Mouse (Mus musculus) liver, postnatal 0 days (tissue): Measurements from ENCODE around the gene Naif1. TPM values are rescaled to one million over a fixed set of nuclear protein-coding genes. Genes with fewer than 3 reads are reported as not detected.
"Not testable (repeated sequence)": the region's sequence is repeated elsewhere in the genome, so short reads cannot be mapped to it uniquely, and the experiment has no call there.

Source experiments
- ATAC-seq: fragments of 200-750 bp; cut with Nextera tagmentation; 2 replicates; pipeline ENCODE4 v1.8.0; 2017; ENCODE audit warnings: mild to moderate bottlenecking, moderate library complexity
- DNase-seq: peaks from one replicate; pipeline ENCODE4 v3.0.0-alpha.2; 2016
- H3K27ac ChIP-seq: fragments of 300-500 bp; sonication (generic); 2 replicates; pipeline ENCODE4 v1.5.1; 2014; ENCODE audit warnings: antibody characterized with exemption, moderate library complexity, mild to moderate bottlenecking, low read depth
- H3K27me3 ChIP-seq: fragments of 300-500 bp; sonication (generic); 2 replicates; pipeline ENCODE4 v1.6.1; 2014; ENCODE audit warnings: low read length, control low read depth, mixed read lengths; ENCODE audit not compliant: insufficient read depth
- H3K36me3 ChIP-seq: fragments of 300-500 bp; sonication (generic); replicated peaks from 2 replicates; pipeline ENCODE4 v1.6.1; 2014; ENCODE audit warnings: mild to moderate bottlenecking, control low read depth, low read length, moderate library complexity, mixed read lengths; ENCODE audit not compliant: insufficient read depth
- H3K4me1 ChIP-seq: fragments of 300-500 bp; sonication (generic); 2 replicates; pipeline ENCODE4 v1.6.1; 2014; ENCODE audit warnings: antibody characterized with exemption, mild to moderate bottlenecking, control low read depth; ENCODE audit not compliant: insufficient read depth
- H3K4me2 ChIP-seq: fragments of 300-500 bp; sonication (generic); 2 replicates; pipeline ENCODE4 v1.6.1; 2014; ENCODE audit warnings: low read depth, mild to moderate bottlenecking, low read length, moderate library complexity, mixed read lengths
- H3K4me3 ChIP-seq: fragments of 300-500 bp; sonication (generic); 2 replicates; pipeline ENCODE4 v1.5.1; 2014; ENCODE audit warnings: low read depth, low read length
- H3K9ac ChIP-seq: fragments of 300-500 bp; sonication (generic); replicated peaks from 2 replicates; pipeline ENCODE4 v1.6.1; 2014; ENCODE audit warnings: mild to moderate bottlenecking, moderate library complexity
- H3K9me3 ChIP-seq: fragments of 300-500 bp; sonication (generic); 2 replicates; pipeline ENCODE4 v1.6.1; 2016; ENCODE audit warnings: mild to moderate bottlenecking, control low read depth, low read length, mixed read lengths
- CTCF ChIP-seq: sonication (generic); IDR thresholded peaks from 2 replicates; pipeline ENCODE4 v1.5.1; 2016; ENCODE audit warnings: antibody characterized with exemption, low read depth
- EP300 ChIP-seq: IDR thresholded peaks from 2 replicates; pipeline ENCODE4 v1.6.1; 2016; ENCODE audit warnings: antibody characterized with exemption, low read depth, mild to moderate bottlenecking
- WGBS: fragments of 180-500 bp; shearing (Covaris S2); extraction: QIAGEN DNeasy Blood & Tissue Kit; methylation state at CpG from one replicate; pipeline ENCODE4 v1.1.7; 2014; ENCODE audit not compliant: insufficient replicate concordance; 5-methylcytosine and 5-hydroxymethylcytosine counted together
- polyA plus RNA-seq: library from polyadenylated mRNA; unstranded; fragments of >200 nt; fragmentation: Nextera tagmentation; extraction: Ambion mirVana; gene quantifications from 2 replicates; pipeline ENCODE4 v1.2.1, GENCODE M21; 2015

The Naif1 gene
- polyA plus RNA-seq, 1 experiment from 2014 or later, result 1.6 TPM

- ATAC-seq (no peak), DNase-seq (no peak)
- Histone ChIP-seq H3K4me3 (no peak overlapping the region), H3K4me2 (no peak overlapping the region), H3K4me1 (peaks cover 9% of the 10 kb centered on the region), H3K36me3 (peaks cover 7% of the 10 kb centered on the region), H3K9ac (no peak overlapping the region), H3K9me3 (no peaks in the 10 kb centered on the region), H3K27ac (no peak overlapping the region), H3K27me3 (no peaks in the 10 kb centered on the region)
- TF ChIP-seq EP300 (no peak), CTCF (no peak)
- WGBS, result 88% methylated on average over 2 of the region's 2 CpGs
Measured at GRCm38 (mm10) chr2:32459657-32460056, 9.4 kb downstream of the Naif1 start.

GRCm38 (mm10) chr2:32463773-32464172 is 13.5 kb downstream of the Naif1 start:
- Histone ChIP-seq H3K27ac (peak overlapping the region; percentile 44; the same call in 1 of the 2 replicates), H3K4me2 (no peak overlapping the region), H3K27me3 (no peaks in the 10 kb centered on the region), H3K4me3 (no peak overlapping the region), H3K9me3 (no peaks in the 10 kb centered on the region), H3K36me3 (no peaks in the 10 kb centered on the region), H3K4me1 (peaks cover 11% of the 10 kb centered on the region), H3K9ac (no peak overlapping the region)
- ATAC-seq (no peak), DNase-seq (no peak)
- TF ChIP-seq CTCF (no peak), EP300 (no peak)
- 69% methylated on average over 2 of the region's 2 CpGs for WGBS

GRCm38 (mm10) chr2:32464212-32464891 is 14.1 kb downstream of the Naif1 start:
- 33% methylated on average over 6 of the region's 6 CpGs for WGBS
- TF ChIP-seq EP300 (0 out of 2 replicates have a peak, but pooled peaks have one; percentile 13), CTCF (no peak)
- peak; percentile 44 for DNase-seq
- H3K27ac ChIP-seq, result peak overlapping the region; percentile 44; the same call in 1 of the 2 replicates
- no peak overlapping the region for H3K9ac ChIP-seq
- H3K4me1 ChIP-seq, result peaks cover 11% of the 10 kb centered on the region
- H3K27me3 ChIP-seq, result no peaks in the 10 kb centered on the region
- H3K36me3 ChIP-seq, result no peaks in the 10 kb centered on the region
- H3K4me2 ChIP-seq, result no peak overlapping the region
- peak; percentile 88 for ATAC-seq
- no peak overlapping the region for H3K4me3 ChIP-seq
- no peaks in the 10 kb centered on the region for H3K9me3 ChIP-seq

GRCm38 (mm10) chr2:32471001-32471680 is 20.9 kb downstream of the Naif1 start:
- Histone ChIP-seq H3K4me3 (no peak overlapping the region), H3K9ac (no peak overlapping the region), H3K27ac (no peak overlapping the region), H3K27me3 (no peaks in the 10 kb centered on the region), H3K9me3 (no peaks in the 10 kb centered on the region), H3K4me1 (peaks cover 3% of the 10 kb centered on the region; the same call in 1 of the 2 replicates), H3K36me3 (no peaks in the 10 kb centered on the region), H3K4me2 (no peak overlapping the region)
- ATAC-seq (peak; percentile 69), DNase-seq (peak; percentile 17)
- WGBS, result 70% methylated on average over 6 of the region's 6 CpGs
- TF ChIP-seq CTCF (no peak), EP300 (no peak)

- H3K9ac ChIP-seq, result no peak overlapping the region
- 77% methylated on average over 6 of the region's 6 CpGs for WGBS
Measured at GRCm38 (mm10) chr2:32471681-32472061, 21.4 kb downstream of the Naif1 start.

GRCm38 (mm10) chr2:32475361-32475760 is 25.1 kb downstream of the Naif1 start:
- not testable (repeated sequence) for H3K4me2 ChIP-seq, H3K27me3 ChIP-seq, H3K27ac ChIP-seq, H3K4me3 ChIP-seq, ATAC-seq, H3K36me3 ChIP-seq, H3K4me1 ChIP-seq, DNase-seq, H3K9ac ChIP-seq, H3K9me3 ChIP-seq
- WGBS, result 91% methylated on average over 4 of the region's 9 CpGs

More at GRCm38 (mm10) chr2:32471681-32472061, 21.4 kb downstream of the Naif1 start:
- peak; percentile 92 for ATAC-seq
- no peaks in the 10 kb centered on the region for H3K9me3 ChIP-seq
- DNase-seq, result peak; percentile 58
- H3K27me3 ChIP-seq, result no peaks in the 10 kb centered on the region
- H3K27ac ChIP-seq, result no peak overlapping the region
- peaks cover 3% of the 10 kb centered on the region; the same call in 1 of the 2 replicates for H3K4me1 ChIP-seq
- TF ChIP-seq EP300 (no peak), CTCF (peak; percentile 59)
- no peak overlapping the region for H3K4me3 ChIP-seq
- no peak overlapping the region for H3K4me2 ChIP-seq
- no peaks in the 10 kb centered on the region for H3K36me3 ChIP-seq
